Mouse (Mus musculus): ENCODE data around the gene Egfem1. TPM values are rescaled to one million over a fixed set of nuclear protein-coding genes. Genes with fewer than 3 reads are reported as not detected.

Egfem1 gene
- total RNA-seq, 2 experiments from 2014 or later, result not detected

DNA sequence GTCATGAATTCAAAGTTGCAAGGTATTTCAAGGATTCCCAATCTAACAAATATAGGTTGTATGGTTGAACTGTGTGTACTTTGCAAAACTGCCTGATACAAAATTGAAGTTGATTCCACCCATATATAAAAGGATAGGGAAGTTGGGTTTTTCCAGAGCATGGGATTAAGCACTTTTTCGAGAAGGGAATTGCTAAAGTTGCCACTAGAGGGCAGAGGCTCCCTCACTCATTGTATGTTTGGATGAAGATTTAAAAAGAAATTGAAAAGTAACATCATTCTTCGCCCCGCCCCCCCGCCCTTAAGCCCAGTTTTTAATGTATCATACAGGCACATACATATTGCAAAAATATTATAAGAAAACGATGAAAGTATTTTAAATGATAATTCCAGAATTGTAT is 657.5 kb downstream of the Egfem1 start:
- ATAC-seq (ENCODE audit: poor library complexity, severe bottlenecking), result no peak

Other genes starting within 250 kb of the Egfem1 start
- gene Gm1527, start 189.4 kb upstream of the Egfem1 start, total RNA-seq (2015), result not detected in 2 replicates
- not detected in 2 replicates for gene Gm1527, start 189.4 kb upstream of the Egfem1 start, total RNA-seq (2017)